Mouse (Mus musculus) heart, postnatal 14 days (tissue): Measurements from ENCODE around the gene Rd3l. TPM values are rescaled to one million over a fixed set of nuclear protein-coding genes. Genes with fewer than 3 reads are reported as not detected.

ENCODE experiments used
- DNase-seq, 2 experiments: peaks; one replicate each; pipeline ENCODE4 v3.0.0; 2021 to 2022
- intact Hi-C: fragments of 180-260 bp; cut with DNase I; formaldehyde crosslinking; loops from one replicate; pipeline ENCODE4 v1.15.1; 2025
- total RNA-seq, 2 experiments: library from RNA; stranded (reverse); gene quantifications; 2 replicates each; pipeline ENCODE4 v1.2.3; 2021

The Rd3l gene
- total RNA-seq, 2 experiments from 2014 or later: 0.34 TPM; not detected in 1

DNA sequence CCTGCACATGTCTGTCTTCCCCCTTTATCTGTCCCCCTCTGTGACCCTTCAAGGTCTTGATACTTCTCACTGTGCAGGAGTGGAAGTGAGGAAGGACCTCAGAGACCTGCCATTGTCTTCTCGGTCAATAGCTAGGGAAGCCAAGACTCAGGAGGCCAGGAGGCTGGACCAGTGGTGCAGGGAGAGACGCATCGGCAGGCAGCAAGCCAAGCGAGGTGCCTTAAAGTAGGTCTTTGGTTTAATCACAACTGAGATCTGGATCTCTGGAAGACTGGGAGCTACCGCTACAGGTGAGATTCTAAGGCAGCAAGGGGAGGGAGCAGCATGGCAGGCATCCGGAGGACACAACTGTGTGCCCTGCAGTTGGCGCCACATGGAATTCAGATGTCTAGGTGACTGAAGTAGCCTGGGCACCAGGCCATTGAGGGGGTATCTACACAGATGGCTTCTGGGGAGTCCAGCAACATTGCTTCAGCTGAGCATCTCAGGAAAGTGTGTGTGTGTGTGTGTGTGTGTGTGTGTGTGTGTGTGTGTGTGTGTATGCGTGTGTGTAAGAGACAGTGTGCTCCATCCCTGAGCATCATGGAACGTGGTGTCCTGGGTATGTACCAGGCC lies 49.6 kb downstream of the Rd3l start:
- DNase-seq: no peak
- intact Hi-C loops: no loop called here

Other genes with a start within 250 kb of the Rd3l start
- 100 to 1,000 TPM; 120 to 129 TPM for gene Klc1, start 222.5 kb downstream of the Rd3l start, total RNA-seq
- 1 to 10 TPM; 2.1 to 3.1 TPM for gene Xrcc3, start 167.4 kb downstream of the Rd3l start, total RNA-seq
- 10 to 100 TPM; 55.3 to 59.7 TPM for gene Zfyve21, start 167.1 kb downstream of the Rd3l start, total RNA-seq
- 10 to 100 TPM; 21.1 to 21.5 TPM for gene Ppp1r13b, start 73.2 kb downstream of the Rd3l start, total RNA-seq
- gene Atp5mpl, start 14.3 kb downstream of the Rd3l start, total RNA-seq: 1,000 to 10,000 TPM; 1,406 to 1,431 TPM
- 1 to 10 TPM in 1 of 2 experiments, under 1 TPM in 1; 0.17 to 1.1 TPM for gene Tdrd9, start 9.8 kb downstream of the Rd3l start, total RNA-seq
- 1 to 10 TPM in 1 of 2 experiments, under 1 TPM in 1; 0.37 to 2.2 TPM for gene Aspg, start 125.4 kb upstream of the Rd3l start, total RNA-seq
- gene Kif26a, start 164.9 kb upstream of the Rd3l start, total RNA-seq: 10 to 100 TPM; 22.0 to 23.1 TPM